Mouse (Mus musculus) kidney, postnatal 36 days (tissue): ENCODE measurements around the gene Tex12.
A peak's percentile ranks its signal among the peaks of the same experiment; 100 is the strongest.

Experiments used
- DNase-seq, 2 experiments: peaks; one replicate each; pipeline ENCODE4 v3.0.0; 2021 to 2022; ENCODE audit warnings: mixed read lengths in 2 of 2

Tex12 gene

GRCm38 (mm10) chr9:50555094-50555446, 6.1 kb downstream of the Tex12 start, which contains the start of gene Bco2:
TSS of gene Bco2 (minus strand) at chr9:50555181.
- DNase-seq, result peak; percentile 62 to 79

- peak; percentile 29 to 55 for DNase-seq
Observed at GRCm38 (mm10) chr9:50554241-50555093, 6.7 kb downstream of the Tex12 start, which contains the start of gene Il18. TSS of gene Il18 (plus strand) at chr9:50554827.

- DNase-seq, result no peak
Observed at GRCm38 (mm10) chr9:50553547-50553946, 7.6 kb downstream of the Tex12 start.

- no peak for DNase-seq
Observed at GRCm38 (mm10) chr9:50552206-50552605, 8.9 kb downstream of the Tex12 start.

- DNase-seq, result peak in 1 of 2 experiments; percentile 35
Observed at GRCm38 (mm10) chr9:50548936-50549335, 12.2 kb downstream of the Tex12 start.

GRCm38 (mm10) chr9:50547859-50548478, 13.2 kb downstream of the Tex12 start:
- no peak for DNase-seq

GRCm38 (mm10) chr9:50542401-50542800, 18.7 kb downstream of the Tex12 start:
- DNase-seq, result no peak

GRCm38 (mm10) chr9:50540170-50540569, 21.0 kb downstream of the Tex12 start:
- no peak for DNase-seq

GRCm38 (mm10) chr9:50537295-50537694, 23.8 kb downstream of the Tex12 start:
- DNase-seq, result no peak

GRCm38 (mm10) chr9:50536603-50537135, 24.5 kb downstream of the Tex12 start:
- DNase-seq, result no peak

GRCm38 (mm10) chr9:50535930-50536329, 25.2 kb downstream of the Tex12 start:
- DNase-seq, result peak; percentile 29 to 41

GRCm38 (mm10) chr9:50533791-50534190, 27.3 kb downstream of the Tex12 start:
- peak in 1 of 2 experiments; percentile 53 for DNase-seq

- DNase-seq, result peak in 1 of 2 experiments; percentile 43
Observed at GRCm38 (mm10) chr9:50533328-50533727, 27.8 kb downstream of the Tex12 start.

- DNase-seq, result peak; percentile 25 to 60
Observed at GRCm38 (mm10) chr9:50530890-50531289, 30.2 kb downstream of the Tex12 start.

- peak; percentile 98 to 99 for DNase-seq
Observed at GRCm38 (mm10) chr9:50528293-50528892, 32.7 kb downstream of the Tex12 start, which contains the start of gene Pts. TSS of gene Pts (minus strand) at chr9:50528724.

GRCm38 (mm10) chr9:50527860-50528259, 33.3 kb downstream of the Tex12 start:
- DNase-seq, result no peak

GRCm38 (mm10) chr9:50525585-50525984, 35.5 kb downstream of the Tex12 start:
- no peak for DNase-seq

- DNase-seq, result no peak
Observed at GRCm38 (mm10) chr9:50524936-50525335, 36.2 kb downstream of the Tex12 start.

GRCm38 (mm10) chr9:50522574-50522973, 38.6 kb downstream of the Tex12 start:
- DNase-seq, result no peak

- no peak for DNase-seq
Observed at GRCm38 (mm10) chr9:50521562-50521961, 39.6 kb downstream of the Tex12 start.

GRCm38 (mm10) chr9:50520748-50521147, 40.4 kb downstream of the Tex12 start:
- DNase-seq, result no peak

- peak in 1 of 2 experiments; percentile 59 for DNase-seq
Observed at GRCm38 (mm10) chr9:50518781-50519180, 42.3 kb downstream of the Tex12 start.

GRCm38 (mm10) chr9:50515462-50515861, 45.7 kb downstream of the Tex12 start:
- no peak for DNase-seq
